Mouse (Mus musculus): ENCODE measurements around the gene Sh3yl1. TPM values are rescaled to one million over a fixed set of nuclear protein-coding genes. Genes with fewer than 3 reads are reported as not detected.
A peak's percentile ranks its signal among the peaks of the same experiment; 100 is the strongest.

The Sh3yl1 gene
- total RNA-seq (2015; ENCODE audit: low replicate concordance) (36.7 and 76.9 TPM in 2 replicates), total RNA-seq (2017; ENCODE audit: low replicate concordance) (56.0 and 76.3 TPM in 2 replicates)

GRCm38 (mm10) chr12:30911261-30912047, at the start of gene Sh3yl1, which contains the start of gene Acp1:
Sh3yl1 (plus strand) TSS chr12:30911668.
Acp1 (minus strand) TSS chr12:30911589.
- peak; percentile 70 for ATAC-seq (replicated peaks; ENCODE audit: low FRiP score, poor library complexity, severe bottlenecking)

- ATAC-seq (replicated peaks; ENCODE audit: low FRiP score, poor library complexity, severe bottlenecking) = no peak
These were observed 47.1 kb upstream of the Sh3yl1 start for GRCm38 (mm10) chr12:30864347-30864746.

- no peak for ATAC-seq (replicated peaks; ENCODE audit: low FRiP score, poor library complexity, severe bottlenecking)
These were observed 45.7 kb upstream of the Sh3yl1 start for GRCm38 (mm10) chr12:30865781-30866180.

- ATAC-seq (replicated peaks; ENCODE audit: low FRiP score, poor library complexity, severe bottlenecking) = no peak
These were observed 32.0 kb upstream of the Sh3yl1 start for GRCm38 (mm10) chr12:30879447-30879846.

GRCm38 (mm10) chr12:30883592-30883985, 27.9 kb upstream of the Sh3yl1 start:
- no peak for ATAC-seq (replicated peaks; ENCODE audit: low FRiP score, poor library complexity, severe bottlenecking)

GRCm38 (mm10) chr12:30883986-30884621, 27.4 kb upstream of the Sh3yl1 start, which contains the start of gene Alkal2:
Alkal2 (plus strand) TSS chr12:30884322.
- ATAC-seq (replicated peaks; ENCODE audit: low FRiP score, poor library complexity, severe bottlenecking) = no peak

GRCm38 (mm10) chr12:30884622-30885230, 26.7 kb upstream of the Sh3yl1 start:
- ATAC-seq (replicated peaks; ENCODE audit: low FRiP score, poor library complexity, severe bottlenecking) = no peak

- no peak for ATAC-seq (replicated peaks; ENCODE audit: low FRiP score, poor library complexity, severe bottlenecking)
These were observed 25.6 kb upstream of the Sh3yl1 start for GRCm38 (mm10) chr12:30885891-30886290.

GRCm38 (mm10) chr12:30888003-30888402, 23.5 kb upstream of the Sh3yl1 start:
- ATAC-seq (replicated peaks; ENCODE audit: low FRiP score, poor library complexity, severe bottlenecking) = peak; percentile 66

GRCm38 (mm10) chr12:30890067-30890466, 21.4 kb upstream of the Sh3yl1 start:
- ATAC-seq (replicated peaks; ENCODE audit: low FRiP score, poor library complexity, severe bottlenecking) = peak; percentile 74

GRCm38 (mm10) chr12:30891438-30891837, 20.0 kb upstream of the Sh3yl1 start:
- no peak for ATAC-seq (replicated peaks; ENCODE audit: low FRiP score, poor library complexity, severe bottlenecking)

- ATAC-seq (replicated peaks; ENCODE audit: low FRiP score, poor library complexity, severe bottlenecking) = peak; percentile 86
These were observed 14.4 kb upstream of the Sh3yl1 start for GRCm38 (mm10) chr12:30897039-30897438.

- ATAC-seq (replicated peaks; ENCODE audit: low FRiP score, poor library complexity, severe bottlenecking) = peak; percentile 69
These were observed 2.8 kb upstream of the Sh3yl1 start for GRCm38 (mm10) chr12:30908658-30909057.

GRCm38 (mm10) chr12:30909881-30910280, 1.6 kb upstream of the Sh3yl1 start:
- peak; percentile 63 for ATAC-seq (replicated peaks; ENCODE audit: low FRiP score, poor library complexity, severe bottlenecking)

GRCm38 (mm10) chr12:30910860-30911259, 608 bp upstream of the Sh3yl1 start:
- peak; percentile 32 for ATAC-seq (replicated peaks; ENCODE audit: low FRiP score, poor library complexity, severe bottlenecking)

GRCm38 (mm10) chr12:30912048-30912381, 547 bp downstream of the Sh3yl1 start:
- peak; percentile 14 for ATAC-seq (replicated peaks; ENCODE audit: low FRiP score, poor library complexity, severe bottlenecking)

- no peak for ATAC-seq (replicated peaks; ENCODE audit: low FRiP score, poor library complexity, severe bottlenecking)
These were observed 1.4 kb downstream of the Sh3yl1 start for GRCm38 (mm10) chr12:30912840-30913239.

- ATAC-seq (replicated peaks; ENCODE audit: low FRiP score, poor library complexity, severe bottlenecking) = peak; percentile 92
These were observed 10.9 kb downstream of the Sh3yl1 start for GRCm38 (mm10) chr12:30922401-30922800.

- no peak for ATAC-seq (replicated peaks; ENCODE audit: low FRiP score, poor library complexity, severe bottlenecking)
These were observed 16.7 kb downstream of the Sh3yl1 start for GRCm38 (mm10) chr12:30928182-30928581.

- ATAC-seq (replicated peaks; ENCODE audit: low FRiP score, poor library complexity, severe bottlenecking) = no peak
These were observed 21.8 kb downstream of the Sh3yl1 start for GRCm38 (mm10) chr12:30933299-30933698.

- no peak for ATAC-seq (replicated peaks; ENCODE audit: low FRiP score, poor library complexity, severe bottlenecking)
These were observed 25.4 kb downstream of the Sh3yl1 start for GRCm38 (mm10) chr12:30936899-30937298.

Data from erythroblast, adult 5-6 weeks (primary cell).